Mouse (Mus musculus): ENCODE measurements at regions not wholly inside any gene's neighbourhood (a gene's known extent, or its start where the extent isn't known, plus 50 kb on each side); places are given as distances from the start of the nearest gene placed in this dataset.

GRCm38 (mm10) chr3:117265790-117266189, 94.9 kb downstream of the Plppr4 start:
- WGBS, result 81% methylated on average over 9 of the region's 9 CpGs

GRCm38 (mm10) chr3:117247833-117248232, 112.8 kb downstream of the Plppr4 start:
- no peaks in the 10 kb centered on the region for H3K9me3 ChIP-seq (replicated peaks; ENCODE audit: control insufficient read depth, low read length)

More at GRCm38 (mm10) chr3:117265790-117266189, 94.9 kb downstream of the Plppr4 start:
- ATAC-seq (replicated peaks; ENCODE audit: extremely low read depth, insufficient read depth, low FRiP score), result no peak
- Histone ChIP-seq H3K9me3 (replicated peaks; ENCODE audit: control insufficient read depth, low read length) (no peaks in the 10 kb centered on the region), H3K9ac (ENCODE audit: low read length) (no peak overlapping the region), H3K36me3 (ENCODE audit: control insufficient read depth, insufficient read depth) (no peaks in the 10 kb centered on the region), H3K4me2 (ENCODE audit: low read depth, low read length) (no peak overlapping the region), H3K4me1 (ENCODE audit: control insufficient read depth, insufficient read depth, low read length) (no peaks in the 10 kb centered on the region), H3K4me3 (ENCODE audit: low read length) (no peak overlapping the region), H3K27ac (ENCODE audit: low read length) (no peak overlapping the region), H3K27me3 (ENCODE audit: control insufficient read depth, insufficient read depth, low read length) (no peaks in the 10 kb centered on the region)

GRCm38 (mm10) chr3:117241810-117242209, 118.9 kb downstream of the Plppr4 start:
- Histone ChIP-seq H3K9me3 (replicated peaks; ENCODE audit: control insufficient read depth, low read length) (peaks cover 3% of the 10 kb centered on the region; the same call in 1 of the 2 replicates), H3K4me3 (ENCODE audit: low read length) (no peak overlapping the region), H3K36me3 (ENCODE audit: control insufficient read depth, insufficient read depth) (no peaks in the 10 kb centered on the region), H3K9ac (ENCODE audit: low read length) (no peak overlapping the region), H3K27ac (ENCODE audit: low read length) (no peak overlapping the region), H3K4me1 (ENCODE audit: control insufficient read depth, insufficient read depth, low read length) (no peaks in the 10 kb centered on the region), H3K27me3 (ENCODE audit: control insufficient read depth, insufficient read depth, low read length) (no peaks in the 10 kb centered on the region), H3K4me2 (ENCODE audit: low read depth, low read length) (no peak overlapping the region)
- no peak for ATAC-seq (replicated peaks; ENCODE audit: extremely low read depth, insufficient read depth, low FRiP score)
- 89% methylated on average over 6 of the region's 6 CpGs for WGBS

More at GRCm38 (mm10) chr3:117247833-117248232, 112.8 kb downstream of the Plppr4 start:
- no peak overlapping the region for H3K4me2 ChIP-seq (ENCODE audit: low read depth, low read length)
- H3K9ac ChIP-seq (ENCODE audit: low read length), result no peak overlapping the region
- H3K27ac ChIP-seq (ENCODE audit: low read length), result no peak overlapping the region
- ATAC-seq (replicated peaks; ENCODE audit: extremely low read depth, insufficient read depth, low FRiP score), result no peak
- H3K4me1 ChIP-seq (ENCODE audit: control insufficient read depth, insufficient read depth, low read length), result no peaks in the 10 kb centered on the region
- H3K36me3 ChIP-seq (ENCODE audit: control insufficient read depth, insufficient read depth), result no peaks in the 10 kb centered on the region
- no peak overlapping the region for H3K4me3 ChIP-seq (ENCODE audit: low read length)
- H3K27me3 ChIP-seq (ENCODE audit: control insufficient read depth, insufficient read depth, low read length), result no peaks in the 10 kb centered on the region

GRCm38 (mm10) chr3:117226616-117227015, 134.1 kb downstream of the Plppr4 start:
- Histone ChIP-seq H3K9ac (ENCODE audit: low read length) (no peak overlapping the region), H3K36me3 (ENCODE audit: control insufficient read depth, insufficient read depth) (no peaks in the 10 kb centered on the region), H3K4me3 (ENCODE audit: low read length) (no peak overlapping the region), H3K27me3 (ENCODE audit: control insufficient read depth, insufficient read depth, low read length) (no peaks in the 10 kb centered on the region), H3K4me1 (ENCODE audit: control insufficient read depth, insufficient read depth, low read length) (no peaks in the 10 kb centered on the region), H3K27ac (ENCODE audit: low read length) (no peak overlapping the region), H3K9me3 (replicated peaks; ENCODE audit: control insufficient read depth, low read length) (no peaks in the 10 kb centered on the region), H3K4me2 (ENCODE audit: low read depth, low read length) (no peak overlapping the region)
- no peak for ATAC-seq (replicated peaks; ENCODE audit: extremely low read depth, insufficient read depth, low FRiP score)
- 75% methylated on average over 3 of the region's 3 CpGs for WGBS

- ATAC-seq (replicated peaks; ENCODE audit: extremely low read depth, insufficient read depth, low FRiP score), result no peak
- Histone ChIP-seq H3K4me2 (ENCODE audit: low read depth, low read length) (no peak overlapping the region), H3K4me3 (ENCODE audit: low read length) (no peak overlapping the region), H3K27me3 (ENCODE audit: control insufficient read depth, insufficient read depth, low read length) (no peaks in the 10 kb centered on the region), H3K9ac (ENCODE audit: low read length) (no peak overlapping the region), H3K4me1 (ENCODE audit: control insufficient read depth, insufficient read depth, low read length) (no peaks in the 10 kb centered on the region), H3K9me3 (replicated peaks; ENCODE audit: control insufficient read depth, low read length) (no peaks in the 10 kb centered on the region), H3K36me3 (ENCODE audit: control insufficient read depth, insufficient read depth) (no peaks in the 10 kb centered on the region), H3K27ac (ENCODE audit: low read length) (no peak overlapping the region)
- 60% methylated on average over 2 of the region's 2 CpGs for WGBS
Observed at GRCm38 (mm10) chr3:117225041-117225440, 135.6 kb downstream of the Plppr4 start.

GRCm38 (mm10) chr3:117217952-117218351, 142.7 kb downstream of the Plppr4 start:
- no peaks in the 10 kb centered on the region for H3K36me3 ChIP-seq (ENCODE audit: control insufficient read depth, insufficient read depth)
- H3K9me3 ChIP-seq (replicated peaks; ENCODE audit: control insufficient read depth, low read length), result no peaks in the 10 kb centered on the region
- 39% methylated on average over 1 of the region's 1 CpGs for WGBS
- ATAC-seq (replicated peaks; ENCODE audit: extremely low read depth, insufficient read depth, low FRiP score), result no peak
- no peak overlapping the region for H3K4me3 ChIP-seq (ENCODE audit: low read length)
- no peaks in the 10 kb centered on the region for H3K4me1 ChIP-seq (ENCODE audit: control insufficient read depth, insufficient read depth, low read length)
- no peak overlapping the region for H3K9ac ChIP-seq (ENCODE audit: low read length)
- H3K27me3 ChIP-seq (ENCODE audit: control insufficient read depth, insufficient read depth, low read length), result no peaks in the 10 kb centered on the region
- no peak overlapping the region for H3K4me2 ChIP-seq (ENCODE audit: low read depth, low read length)
- no peak overlapping the region for H3K27ac ChIP-seq (ENCODE audit: low read length)

- 65% methylated on average over 1 of the region's 1 CpGs for WGBS
- no peak overlapping the region for H3K4me3 ChIP-seq (ENCODE audit: low read length)
- ATAC-seq (replicated peaks; ENCODE audit: extremely low read depth, insufficient read depth, low FRiP score), result no peak
Observed at GRCm38 (mm10) chr3:117191903-117192302, 168.8 kb downstream of the Plppr4 start.

GRCm38 (mm10) chr3:117188782-117189500, 171.7 kb downstream of the Plppr4 start:
- ATAC-seq (replicated peaks; ENCODE audit: extremely low read depth, insufficient read depth, low FRiP score), result no peak
- H3K4me3 ChIP-seq (ENCODE audit: low read length), result no peak overlapping the region
- H3K9me3 ChIP-seq (replicated peaks; ENCODE audit: control insufficient read depth, low read length), result no peaks in the 10 kb centered on the region
- no peaks in the 10 kb centered on the region for H3K36me3 ChIP-seq (ENCODE audit: control insufficient read depth, insufficient read depth)
- H3K4me1 ChIP-seq (ENCODE audit: control insufficient read depth, insufficient read depth, low read length), result no peaks in the 10 kb centered on the region
- H3K4me2 ChIP-seq (ENCODE audit: low read depth, low read length), result no peak overlapping the region
- 59% methylated on average over 3 of the region's 3 CpGs for WGBS
- no peak overlapping the region for H3K27ac ChIP-seq (ENCODE audit: low read length)
- H3K27me3 ChIP-seq (ENCODE audit: control insufficient read depth, insufficient read depth, low read length), result no peaks in the 10 kb centered on the region
- no peak overlapping the region for H3K9ac ChIP-seq (ENCODE audit: low read length)

More at GRCm38 (mm10) chr3:117191903-117192302, 168.8 kb downstream of the Plppr4 start:
- Histone ChIP-seq H3K36me3 (ENCODE audit: control insufficient read depth, insufficient read depth) (no peaks in the 10 kb centered on the region), H3K27ac (ENCODE audit: low read length) (no peak overlapping the region), H3K4me2 (ENCODE audit: low read depth, low read length) (no peak overlapping the region), H3K27me3 (ENCODE audit: control insufficient read depth, insufficient read depth, low read length) (no peaks in the 10 kb centered on the region), H3K4me1 (ENCODE audit: control insufficient read depth, insufficient read depth, low read length) (no peaks in the 10 kb centered on the region), H3K9me3 (replicated peaks; ENCODE audit: control insufficient read depth, low read length) (no peaks in the 10 kb centered on the region), H3K9ac (ENCODE audit: low read length) (no peak overlapping the region)

- H3K27me3 ChIP-seq (ENCODE audit: control insufficient read depth, insufficient read depth, low read length), result no peaks in the 10 kb centered on the region
- WGBS, result 84% methylated on average over 4 of the region's 4 CpGs
Observed at GRCm38 (mm10) chr3:117183654-117184184, 177.0 kb downstream of the Plppr4 start.

More at GRCm38 (mm10) chr3:117183654-117184184, 177.0 kb downstream of the Plppr4 start:
- Histone ChIP-seq H3K9ac (ENCODE audit: low read length) (no peak overlapping the region), H3K36me3 (ENCODE audit: control insufficient read depth, insufficient read depth) (no peaks in the 10 kb centered on the region), H3K4me2 (ENCODE audit: low read depth, low read length) (no peak overlapping the region), H3K27ac (ENCODE audit: low read length) (no peak overlapping the region), H3K4me3 (ENCODE audit: low read length) (no peak overlapping the region), H3K9me3 (replicated peaks; ENCODE audit: control insufficient read depth, low read length) (no peaks in the 10 kb centered on the region), H3K4me1 (ENCODE audit: control insufficient read depth, insufficient read depth, low read length) (no peaks in the 10 kb centered on the region)
- no peak for ATAC-seq (replicated peaks; ENCODE audit: extremely low read depth, insufficient read depth, low FRiP score)
